Mouse (Mus musculus) intestine, embryonic 15.5 days (tissue): Measurements from ENCODE around the gene Cgnl1. TPM values are rescaled to one million over a fixed set of nuclear protein-coding genes. Genes with fewer than 3 reads are reported as not detected.

Source experiments
- ATAC-seq: fragments of 200-750 bp; cut with Nextera tagmentation; 2 replicates; pipeline ENCODE4 v1.8.0; 2017; ENCODE audit warnings: moderate TSS enrichment, moderate library complexity
- H3K27ac ChIP-seq: fragments of 300-500 bp; sonication (generic); 2 replicates; pipeline ENCODE4 v1.5.1; 2015; ENCODE audit warnings: mild to moderate bottlenecking, inconsistent platforms
- H3K27me3 ChIP-seq: fragments of 300-500 bp; sonication (generic); replicated peaks from 2 replicates; pipeline ENCODE4 v1.6.1; 2015; ENCODE audit warnings: inconsistent platforms
- H3K36me3 ChIP-seq: fragments of 300-500 bp; sonication (generic); 2 replicates; pipeline ENCODE4 v1.6.1; 2015; ENCODE audit warnings: inconsistent platforms
- H3K4me1 ChIP-seq: fragments of 300-500 bp; sonication (generic); replicated peaks from 2 replicates; pipeline ENCODE4 v1.6.1; 2015; ENCODE audit warnings: inconsistent platforms
- H3K4me2 ChIP-seq: fragments of 300-500 bp; sonication (generic); replicated peaks from 2 replicates; pipeline ENCODE4 v1.6.1; 2015; ENCODE audit warnings: mild to moderate bottlenecking, inconsistent platforms
- H3K4me3 ChIP-seq: fragments of 300-500 bp; sonication (generic); replicated peaks from 2 replicates; pipeline ENCODE4 v1.5.1; 2015; ENCODE audit warnings: inconsistent platforms
- H3K9ac ChIP-seq: fragments of 300-500 bp; sonication (generic); 2 replicates; pipeline ENCODE4 v1.6.1; 2015; ENCODE audit warnings: inconsistent platforms
- H3K9me3 ChIP-seq: fragments of 300-500 bp; sonication (generic); 2 replicates; pipeline ENCODE4 v1.6.1; 2016; ENCODE audit warnings: inconsistent platforms
- WGBS: fragments of 180-500 bp; shearing (Covaris S2); methylation state at CpG from one replicate; pipeline ENCODE4 v1.1.7; 2015; 5-methylcytosine and 5-hydroxymethylcytosine counted together
- polyA plus RNA-seq: library from polyadenylated mRNA; unstranded; fragments of >200 nt; fragmentation: Nextera tagmentation; extraction: Ambion mirVana; gene quantifications from 2 replicates; pipeline ENCODE4 v1.2.1, GENCODE M21; 2015

Gene Cgnl1
- polyA plus RNA-seq, 1 experiment from 2014 or later: 9.0 TPM

- no peak overlapping the region for H3K4me3 ChIP-seq
- no peak overlapping the region for H3K4me2 ChIP-seq
- H3K9ac ChIP-seq: no peak overlapping the region
- no peaks in the 10 kb centered on the region for H3K4me1 ChIP-seq
- no peaks in the 10 kb centered on the region for H3K9me3 ChIP-seq
- H3K27me3 ChIP-seq: no peaks in the 10 kb centered on the region
- no peak for ATAC-seq
- no peak overlapping the region for H3K27ac ChIP-seq
- 89% methylated on average over 6 of the region's 6 CpGs for WGBS
- no peaks in the 10 kb centered on the region for H3K36me3 ChIP-seq
Measured at GRCm38 (mm10) chr9:71612981-71613380, 158.4 kb downstream of the Cgnl1 start.

DNA sequence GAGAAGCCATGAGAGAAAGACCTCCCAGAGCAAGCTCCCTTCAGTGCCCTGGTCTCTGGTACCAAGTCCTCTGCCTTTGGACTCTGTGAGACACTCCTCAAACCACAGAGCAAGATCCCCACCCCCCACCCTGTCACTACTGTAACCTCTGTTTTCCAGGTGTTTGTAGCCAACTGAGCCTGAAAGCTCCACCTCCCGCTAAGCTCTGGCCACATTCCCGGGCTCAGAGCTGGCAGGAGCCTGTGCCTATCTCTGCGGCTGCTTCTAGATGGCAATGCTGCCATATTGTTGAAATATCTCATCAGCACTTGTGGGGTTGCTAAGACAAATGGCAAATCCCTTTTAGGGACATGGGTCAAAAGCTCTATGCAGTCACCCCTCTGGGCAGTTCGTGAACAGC lies 159.5 kb downstream of the Cgnl1 start:
- 81% methylated on average over 4 of the region's 4 CpGs for WGBS
- H3K27ac ChIP-seq: no peak overlapping the region

DNA sequence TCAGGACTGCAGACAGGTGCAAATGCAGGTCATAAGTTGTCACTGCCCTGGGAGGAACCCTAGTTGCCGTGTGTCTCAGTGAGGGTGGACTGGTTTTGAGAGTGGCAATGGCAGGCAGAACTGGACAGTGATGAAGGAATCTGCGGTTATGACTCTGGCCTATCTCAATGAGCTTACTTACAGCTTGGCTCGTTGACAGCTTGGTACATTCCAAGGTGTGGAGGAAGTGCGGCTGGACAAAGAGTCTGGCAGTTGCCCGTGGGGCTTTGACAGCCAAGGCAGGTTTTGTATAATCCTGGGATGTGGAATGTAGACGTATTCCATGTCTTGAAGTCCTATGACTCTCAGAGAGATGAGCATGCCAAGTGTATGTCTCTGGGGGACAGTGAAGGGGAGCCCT lies 162.4 kb downstream of the Cgnl1 start:
- no peak overlapping the region for H3K4me3 ChIP-seq
- H3K9ac ChIP-seq: no peak overlapping the region
- no peaks in the 10 kb centered on the region for H3K27me3 ChIP-seq
- H3K27ac ChIP-seq: no peak overlapping the region
- ATAC-seq: no peak
- H3K4me1 ChIP-seq: no peaks in the 10 kb centered on the region; the same call in 1 of the 2 replicates
- no peak overlapping the region for H3K4me2 ChIP-seq
- H3K9me3 ChIP-seq: no peaks in the 10 kb centered on the region
- H3K36me3 ChIP-seq: no peaks in the 10 kb centered on the region
- WGBS: 50% methylated on average over 6 of the region's 6 CpGs

More for the DNA sequence above, 159.5 kb downstream of the Cgnl1 start:
- Histone ChIP-seq H3K9ac (no peak overlapping the region), H3K4me1 (no peaks in the 10 kb centered on the region), H3K27me3 (no peaks in the 10 kb centered on the region), H3K4me3 (no peak overlapping the region), H3K9me3 (no peaks in the 10 kb centered on the region), H3K36me3 (no peaks in the 10 kb centered on the region), H3K4me2 (no peak overlapping the region)
- no peak for ATAC-seq

GRCm38 (mm10) chr9:71606296-71607057 lies 164.9 kb downstream of the Cgnl1 start:
- 49% methylated on average over 13 of the region's 13 CpGs for WGBS
- H3K4me1 ChIP-seq: no peaks in the 10 kb centered on the region; the same call in 1 of the 2 replicates
- H3K9me3 ChIP-seq: no peaks in the 10 kb centered on the region
- H3K27ac ChIP-seq: no peak overlapping the region
- H3K4me3 ChIP-seq: no peak overlapping the region
- no peaks in the 10 kb centered on the region for H3K27me3 ChIP-seq
- peak; percentile 23; the same call in 1 of the 2 replicates for ATAC-seq
- H3K9ac ChIP-seq: 0 out of 2 replicates have a peak overlapping the region, but pooled peaks have one; percentile 1
- H3K36me3 ChIP-seq: no peaks in the 10 kb centered on the region
- no peak overlapping the region for H3K4me2 ChIP-seq

- Histone ChIP-seq H3K9me3 (no peaks in the 10 kb centered on the region), H3K4me1 (no peaks in the 10 kb centered on the region; the same call in 1 of the 2 replicates), H3K4me2 (no peak overlapping the region), H3K4me3 (no peak overlapping the region), H3K27me3 (no peaks in the 10 kb centered on the region), H3K9ac (no peak overlapping the region), H3K27ac (no peak overlapping the region), H3K36me3 (no peaks in the 10 kb centered on the region)
- no peak for ATAC-seq
- WGBS: 40% methylated on average over 6 of the region's 6 CpGs
Measured at GRCm38 (mm10) chr9:71604914-71605635, 166.3 kb downstream of the Cgnl1 start.

DNA sequence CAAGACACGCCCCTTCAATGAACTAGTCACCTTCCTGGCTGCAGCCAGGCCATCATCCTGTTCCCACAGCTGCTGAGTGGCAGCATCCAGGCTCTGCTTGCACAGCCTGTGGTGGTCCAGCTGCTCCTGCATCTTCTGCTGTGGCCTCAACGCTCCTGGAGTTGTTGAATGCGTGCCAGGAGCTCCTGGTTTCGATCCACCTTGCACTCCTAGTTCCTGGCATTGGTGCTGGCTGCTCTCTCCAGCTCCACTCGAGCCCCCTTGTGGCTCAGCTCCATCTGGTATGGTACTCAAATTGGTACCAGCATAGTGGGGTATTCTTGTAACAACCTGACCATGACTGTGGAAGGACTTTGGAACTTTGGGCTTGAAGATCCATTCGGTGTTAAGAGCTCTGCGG lies 171.5 kb downstream of the Cgnl1 start:
- H3K9ac ChIP-seq: no peak overlapping the region
- no peaks in the 10 kb centered on the region for H3K9me3 ChIP-seq
- H3K27me3 ChIP-seq: no peaks in the 10 kb centered on the region
- H3K27ac ChIP-seq: no peak overlapping the region
- H3K4me2 ChIP-seq: no peak overlapping the region
- ATAC-seq: no peak
- H3K4me3 ChIP-seq: no peak overlapping the region
- 72% methylated on average over 7 of the region's 7 CpGs for WGBS
- no peaks in the 10 kb centered on the region for H3K36me3 ChIP-seq
- no peaks in the 10 kb centered on the region for H3K4me1 ChIP-seq

DNA sequence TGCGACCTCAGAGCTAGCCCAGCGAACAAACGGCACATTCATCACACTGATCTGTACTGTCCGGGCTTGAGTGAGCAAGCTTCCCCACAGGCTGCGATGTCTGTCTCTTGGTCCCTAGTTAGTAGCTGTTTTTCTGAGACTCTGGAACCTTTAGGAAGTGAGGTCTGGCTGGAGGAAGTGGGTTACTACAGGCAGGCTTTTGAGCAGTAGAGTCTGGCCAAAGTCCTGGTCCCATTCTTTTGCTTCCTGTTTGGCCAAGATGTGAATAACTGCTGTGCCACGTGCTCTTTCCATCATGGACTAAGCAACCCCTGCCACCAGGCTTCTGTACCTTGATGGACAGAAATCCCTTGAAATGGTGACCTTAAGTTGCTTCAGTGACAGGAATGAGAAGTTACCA lies 174.5 kb downstream of the Cgnl1 start:
- Histone ChIP-seq H3K27me3 (no peaks in the 10 kb centered on the region), H3K27ac (no peak overlapping the region), H3K4me2 (no peak overlapping the region), H3K9ac (no peak overlapping the region), H3K9me3 (no peaks in the 10 kb centered on the region), H3K4me3 (no peak overlapping the region), H3K36me3 (no peaks in the 10 kb centered on the region), H3K4me1 (peaks cover 11% of the 10 kb centered on the region)
- ATAC-seq: no peak
- 69% methylated on average over 6 of the region's 6 CpGs for WGBS

DNA sequence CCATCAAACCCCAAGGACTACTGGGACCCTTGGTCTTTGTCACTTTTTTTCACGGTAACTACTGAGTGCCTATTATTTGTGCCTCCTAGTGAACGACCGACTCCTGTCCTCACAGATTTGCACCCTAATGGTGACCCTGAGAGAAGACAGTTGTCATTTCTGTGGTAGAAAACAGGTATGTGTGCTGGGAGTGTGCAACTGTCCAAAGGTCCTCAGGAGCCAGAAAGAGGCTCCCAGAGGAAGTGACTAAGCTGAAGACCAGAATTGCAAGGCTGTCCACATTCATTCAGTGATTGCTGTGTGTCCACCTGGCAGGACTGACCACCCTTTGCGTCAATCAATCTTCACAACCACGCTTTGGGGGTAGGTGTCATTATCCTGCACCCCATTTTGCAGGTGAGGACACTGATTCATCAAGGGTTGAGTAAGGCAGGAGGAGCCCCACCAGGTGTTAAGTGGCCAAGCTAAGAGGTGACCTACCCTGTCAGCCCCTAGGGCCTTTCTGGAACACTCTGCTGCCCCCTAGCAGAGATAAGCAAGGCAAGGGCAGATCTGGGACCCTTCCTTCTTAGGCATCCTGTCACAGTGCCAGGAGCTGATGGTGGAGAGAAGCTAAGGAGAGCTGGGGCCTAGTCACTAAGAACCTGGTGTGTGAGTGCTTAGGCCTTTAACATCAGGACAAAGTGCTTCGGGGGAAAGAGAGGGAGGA lies 178.7 kb downstream of the Cgnl1 start:
- 27% methylated on average over 6 of the region's 6 CpGs for WGBS
- Histone ChIP-seq H3K27ac (no peak overlapping the region), H3K4me1 (peaks cover 18% of the 10 kb centered on the region), H3K4me2 (peak overlapping the region; percentile 96), H3K4me3 (peak overlapping the region; percentile 63), H3K9ac (peak overlapping the region; percentile 66; the same call in 1 of the 2 replicates), H3K36me3 (no peaks in the 10 kb centered on the region), H3K9me3 (no peaks in the 10 kb centered on the region), H3K27me3 (no peaks in the 10 kb centered on the region)
- ATAC-seq: peak; percentile 42

GRCm38 (mm10) chr9:71591938-71592548 lies 179.4 kb downstream of the Cgnl1 start, which contains the start of gene Myzap:
Myzap (minus strand) TSS chr9:71592360.
- no peak within 1 kb of the TSS for H3K27ac ChIP-seq

GRCm38 (mm10) chr9:71591106-71591505 lies 180.3 kb downstream of the Cgnl1 start:
- Histone ChIP-seq H3K9ac (0 out of 2 replicates have a peak overlapping the region, but pooled peaks have one; percentile 66), H3K9me3 (no peaks in the 10 kb centered on the region), H3K4me2 (peak overlapping the region; percentile 96; the same call in 1 of the 2 replicates), H3K27ac (no peak overlapping the region), H3K4me1 (peaks cover 18% of the 10 kb centered on the region), H3K4me3 (peak overlapping the region; percentile 63), H3K27me3 (no peaks in the 10 kb centered on the region), H3K36me3 (no peaks in the 10 kb centered on the region)
- 34% methylated on average over 5 of the region's 5 CpGs for WGBS
- ATAC-seq: no peak

More at GRCm38 (mm10) chr9:71591938-71592548, 179.4 kb downstream of the Cgnl1 start, which contains the start of gene Myzap:
- peak; percentile 98 for ATAC-seq
- Histone ChIP-seq H3K27me3 (no peaks in the 10 kb centered on the region), H3K4me2 (peak within 1 kb of the TSS; percentile 96), H3K4me1 (peaks cover 18% of the 10 kb centered on the region), H3K9me3 (no peaks in the 10 kb centered on the region), H3K36me3 (no peaks in the 10 kb centered on the region), H3K9ac (peak within 1 kb of the TSS; percentile 66), H3K4me3 (peak within 1 kb of the TSS; percentile 63)
- WGBS: 3% methylated on average over 29 of the region's 29 CpGs

GRCm38 (mm10) chr9:71589771-71590170 lies 181.6 kb downstream of the Cgnl1 start:
- Histone ChIP-seq H3K36me3 (no peaks in the 10 kb centered on the region), H3K4me1 (peaks cover 18% of the 10 kb centered on the region), H3K27ac (no peak overlapping the region), H3K4me2 (no peak overlapping the region), H3K27me3 (no peaks in the 10 kb centered on the region), H3K9me3 (no peaks in the 10 kb centered on the region), H3K9ac (no peak overlapping the region), H3K4me3 (no peak overlapping the region)
- 62% methylated on average over 7 of the region's 7 CpGs for WGBS
- ATAC-seq: no peak
